Mouse (Mus musculus): ENCODE measurements around the gene Lsm6.

DNA sequence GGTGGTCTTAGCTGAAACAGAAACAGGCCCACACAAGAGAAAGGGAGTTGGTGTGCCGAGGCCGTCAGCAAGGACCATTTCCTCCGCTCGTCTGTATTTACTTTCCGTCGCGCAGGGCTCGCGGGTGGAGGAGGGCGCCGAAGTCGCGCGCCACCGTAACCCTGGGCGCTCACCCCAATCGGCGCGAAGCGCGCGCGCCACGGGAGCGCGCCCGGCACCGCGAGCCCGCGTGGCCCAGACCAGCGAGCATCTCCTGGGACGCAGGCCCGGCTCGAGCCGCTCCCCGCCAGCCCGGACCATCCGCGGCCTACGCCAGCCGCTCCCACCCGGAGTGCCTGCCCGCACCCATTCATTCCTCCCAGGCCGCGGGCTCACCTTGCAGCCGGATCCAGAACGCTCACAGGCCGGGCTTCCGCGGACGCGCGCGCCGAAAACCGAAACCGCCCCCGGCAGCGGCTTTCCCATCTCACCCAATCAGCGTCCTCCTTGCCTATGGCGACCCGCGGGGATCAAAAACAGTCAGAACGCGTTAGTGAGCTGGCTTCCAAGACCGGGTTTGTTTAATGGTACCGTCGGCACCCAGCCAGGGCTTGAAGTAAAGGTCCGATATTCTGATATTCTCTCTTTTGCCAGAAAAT, at the start of gene Lsm6:
- no peak for TF ChIP-seq CTCF (IDR thresholded peaks at IDR 0.05)
- no peak for TF ChIP-seq EP300 (IDR thresholded peaks at IDR 0.05)
